Mouse (Mus musculus): Measurements from ENCODE around the gene Stk38l. TPM values are rescaled to one million over a fixed set of nuclear protein-coding genes. Genes with fewer than 3 reads are reported as not detected.
A peak's percentile ranks its signal among the peaks of the same experiment; 100 is the strongest.

Stk38l gene
- polyA plus RNA-seq, 1 experiment from 2014 or later: 15.1 TPM

DNA sequence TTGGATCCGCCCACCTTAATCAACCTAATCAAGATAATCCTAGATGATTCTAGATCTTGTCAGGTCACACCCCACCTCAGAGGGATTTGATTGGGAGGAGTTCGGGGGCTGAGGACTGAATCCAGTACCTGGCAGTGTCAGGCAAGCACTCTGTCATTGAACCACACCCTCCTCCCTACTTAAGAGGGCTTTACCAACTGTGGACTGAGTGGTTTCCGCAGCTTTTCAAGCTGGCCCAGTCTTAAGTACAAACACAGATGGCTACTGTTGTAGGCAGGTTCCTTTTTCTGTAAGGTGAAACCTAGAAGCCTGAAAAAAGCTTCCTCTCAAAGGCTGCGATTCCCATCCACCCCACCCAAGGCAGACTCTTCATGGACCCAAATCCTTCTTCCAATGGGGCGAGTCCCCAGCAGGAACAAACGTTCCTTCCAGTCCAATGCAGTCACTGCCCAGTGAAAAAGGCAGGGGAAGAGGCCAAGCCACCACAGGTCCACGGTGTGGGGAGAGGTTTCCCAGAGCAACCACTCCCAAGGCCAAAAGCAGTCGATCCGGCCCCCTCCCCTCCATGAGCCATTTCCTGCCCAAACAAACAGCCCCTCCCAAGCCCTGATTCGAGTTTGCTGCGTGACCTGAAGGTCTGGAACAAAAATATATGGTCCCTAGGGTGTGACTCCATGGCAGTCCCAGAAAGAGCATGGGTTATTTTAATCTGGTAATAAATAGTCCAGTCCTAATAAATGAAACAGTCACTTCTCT is 22.5 kb upstream of the Stk38l start:
- Histone ChIP-seq H3K36me3 (no peaks in the 10 kb centered on the region), H3K9me3 (no peaks in the 10 kb centered on the region), H3K27me3 (no peaks in the 10 kb centered on the region), H3K27ac (replicated peaks) (no peak overlapping the region), H3K4me2 (no peak overlapping the region), H3K9ac (no peak overlapping the region), H3K4me1 (replicated peaks) (no peaks in the 10 kb centered on the region), H3K4me3 (no peak overlapping the region)
- no peak for ATAC-seq (ENCODE audit: low read depth)
- WGBS: 70% methylated on average over 11 of the region's 11 CpGs

DNA sequence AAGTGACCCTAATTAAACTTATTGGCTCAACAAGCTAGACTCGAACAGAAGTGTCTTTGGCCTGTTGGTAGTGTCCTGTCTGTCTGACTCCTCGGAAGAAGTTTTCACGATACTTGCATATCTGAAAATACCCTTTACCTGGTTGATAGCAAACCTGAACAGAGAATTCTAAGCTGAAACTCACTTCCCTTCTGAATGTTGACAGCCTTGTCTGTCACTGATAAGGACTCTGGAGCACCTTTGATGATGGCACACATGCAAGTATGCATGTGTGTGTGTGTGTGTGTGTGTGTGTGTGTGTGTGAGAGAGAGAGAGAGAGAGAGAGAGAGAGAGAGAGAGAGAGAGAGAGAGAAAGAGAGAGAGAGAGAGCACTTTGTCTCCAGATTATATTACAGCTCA is 21.4 kb upstream of the Stk38l start:
- ATAC-seq (ENCODE audit: low read depth): no peak
- 88% methylated on average over 3 of the region's 3 CpGs for WGBS
- no peak overlapping the region for H3K27ac ChIP-seq (replicated peaks)
- H3K4me2 ChIP-seq: no peak overlapping the region
- H3K27me3 ChIP-seq: no peaks in the 10 kb centered on the region
- no peaks in the 10 kb centered on the region for H3K4me1 ChIP-seq (replicated peaks)
- H3K9ac ChIP-seq: no peak overlapping the region
- no peaks in the 10 kb centered on the region for H3K9me3 ChIP-seq
- no peaks in the 10 kb centered on the region for H3K36me3 ChIP-seq
- no peak overlapping the region for H3K4me3 ChIP-seq

DNA sequence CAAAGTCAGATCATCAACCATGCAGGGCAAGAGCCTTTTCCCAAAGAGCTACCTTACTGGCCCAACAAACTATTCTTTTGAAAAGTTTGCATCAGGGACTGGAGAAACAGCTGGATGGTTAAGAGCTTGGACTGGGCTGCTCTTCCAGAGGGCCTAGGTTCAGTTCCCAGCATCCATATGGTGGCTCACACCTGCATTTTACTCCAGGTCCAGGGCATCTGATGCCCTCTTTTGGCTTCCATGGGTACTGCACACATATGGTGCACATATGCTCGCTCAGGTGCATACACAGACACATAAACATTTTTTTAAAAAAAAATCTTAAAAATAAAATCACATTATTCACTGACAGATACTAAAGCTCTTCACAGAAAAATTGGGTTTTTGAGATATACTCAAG is 19.2 kb upstream of the Stk38l start:
- no peaks in the 10 kb centered on the region for H3K27me3 ChIP-seq
- no peaks in the 10 kb centered on the region for H3K36me3 ChIP-seq
- ATAC-seq (ENCODE audit: low read depth): no peak
- H3K4me2 ChIP-seq: no peak overlapping the region
- no peak overlapping the region for H3K27ac ChIP-seq (replicated peaks)
- no peaks in the 10 kb centered on the region for H3K4me1 ChIP-seq (replicated peaks)
- H3K4me3 ChIP-seq: no peak overlapping the region
- H3K9ac ChIP-seq: no peak overlapping the region
- H3K9me3 ChIP-seq: no peaks in the 10 kb centered on the region
- 95% methylated on average over 1 of the region's 1 CpGs for WGBS

DNA sequence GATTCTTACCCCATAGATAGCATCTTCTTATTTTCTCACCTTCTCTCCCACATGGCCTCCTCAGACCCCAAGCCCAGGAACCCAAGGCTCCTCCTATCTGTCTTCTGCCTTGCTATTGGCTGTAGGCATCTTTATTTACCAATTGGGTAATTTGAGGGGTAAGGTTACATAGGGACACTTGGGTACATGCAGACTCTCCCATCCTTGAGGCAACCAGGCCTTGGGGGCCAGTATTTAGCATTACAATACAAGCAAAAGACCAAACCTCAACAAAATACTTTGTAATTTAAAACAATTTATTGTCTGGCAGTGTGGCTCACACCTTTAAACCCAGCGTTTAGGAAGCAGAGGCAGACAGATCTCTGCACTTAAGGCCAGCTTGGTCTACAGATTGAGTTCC is 5.2 kb upstream of the Stk38l start:
- Histone ChIP-seq H3K27ac (replicated peaks) (no peak overlapping the region), H3K9ac (no peak overlapping the region), H3K9me3 (no peaks in the 10 kb centered on the region), H3K27me3 (peaks cover 5% of the 10 kb centered on the region; the same call in 1 of the 2 replicates), H3K4me1 (replicated peaks) (no peaks in the 10 kb centered on the region), H3K4me2 (no peak overlapping the region), H3K36me3 (no peaks in the 10 kb centered on the region), H3K4me3 (no peak overlapping the region)
- 81% methylated on average over 1 of the region's 1 CpGs for WGBS
- ATAC-seq (ENCODE audit: low read depth): no peak

DNA sequence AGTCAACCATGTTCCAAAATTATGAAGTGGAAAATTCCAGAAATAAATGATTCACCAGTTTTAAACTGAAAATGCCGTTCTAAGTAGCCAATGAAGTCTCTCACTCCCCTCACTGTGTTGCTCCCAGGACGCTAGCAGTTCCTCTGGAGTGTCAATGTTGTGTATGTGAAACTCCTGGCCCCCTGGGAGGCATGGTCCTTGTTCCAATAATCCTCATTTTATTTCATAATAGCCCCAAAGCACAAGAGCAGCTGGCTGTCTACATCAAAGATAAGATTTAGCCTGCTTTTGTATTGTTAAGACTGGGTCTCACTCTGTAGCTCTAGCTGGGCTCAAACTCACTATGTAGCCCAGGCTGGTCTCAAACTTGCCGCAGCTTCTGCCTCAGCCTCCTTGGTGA is 990 bp upstream of the Stk38l start:
- WGBS: 96% methylated on average over 3 of the region's 3 CpGs
- H3K4me3 ChIP-seq: no peak overlapping the region
- H3K9me3 ChIP-seq: no peaks in the 10 kb centered on the region
- ATAC-seq (ENCODE audit: low read depth): no peak
- no peaks in the 10 kb centered on the region for H3K36me3 ChIP-seq
- H3K27me3 ChIP-seq: no peaks in the 10 kb centered on the region
- peaks cover 17% of the 10 kb centered on the region for H3K4me1 ChIP-seq (replicated peaks)
- H3K4me2 ChIP-seq: no peak overlapping the region
- H3K27ac ChIP-seq (replicated peaks): no peak overlapping the region
- no peak overlapping the region for H3K9ac ChIP-seq

DNA sequence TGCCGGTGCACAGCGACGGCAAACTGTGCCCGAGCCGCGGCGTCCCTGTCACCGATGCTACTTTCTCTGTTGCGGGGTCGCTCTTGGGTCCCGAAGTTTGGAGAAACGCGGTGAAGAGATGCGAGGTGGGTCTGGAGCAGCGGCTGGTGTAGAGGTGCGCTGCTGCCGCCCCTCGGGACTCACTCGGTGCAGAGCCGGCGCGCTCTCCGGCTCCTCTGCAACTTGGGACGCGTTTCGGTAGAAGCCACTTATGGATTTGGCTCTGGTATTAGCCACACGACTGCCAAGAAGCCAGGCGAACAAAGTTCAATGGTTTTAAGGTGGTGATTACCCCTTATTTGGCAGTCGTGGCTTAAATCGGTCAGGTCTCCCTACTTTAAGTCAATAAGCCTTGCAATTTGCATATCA is 593 bp downstream of the Stk38l start:
- H3K27me3 ChIP-seq: no peaks in the 10 kb centered on the region
- WGBS: under 1% methylated on average over 30 of the region's 30 CpGs
- peak overlapping the region; percentile 85 for H3K9ac ChIP-seq
- peaks cover 17% of the 10 kb centered on the region for H3K4me1 ChIP-seq (replicated peaks)
- peak overlapping the region; percentile 86 for H3K4me3 ChIP-seq
- ATAC-seq (ENCODE audit: low read depth): peak; percentile 58
- H3K27ac ChIP-seq (replicated peaks): peak overlapping the region; percentile 90
- H3K36me3 ChIP-seq: no peaks in the 10 kb centered on the region
- peak overlapping the region; percentile 85 for H3K4me2 ChIP-seq
- no peaks in the 10 kb centered on the region for H3K9me3 ChIP-seq

DNA sequence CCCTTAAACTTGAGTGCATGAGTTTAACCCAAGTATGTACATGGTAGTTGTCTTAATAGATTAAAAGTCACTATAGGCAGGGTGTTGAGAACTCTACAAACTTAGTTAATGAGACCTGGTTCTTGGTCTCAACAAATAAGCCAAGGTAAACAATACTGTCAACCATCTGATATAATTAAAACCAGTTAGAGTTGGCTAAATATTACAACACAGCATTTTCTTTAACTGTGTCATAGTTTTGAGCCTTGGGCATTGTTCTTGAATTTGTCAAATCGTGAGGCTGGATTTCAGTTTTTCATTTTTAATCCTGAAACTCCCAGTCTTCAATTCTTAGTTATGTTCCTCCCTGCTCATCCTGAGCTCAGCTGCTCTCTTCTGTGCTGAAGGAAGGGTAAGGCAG is 6.2 kb downstream of the Stk38l start:
- no peak overlapping the region for H3K27ac ChIP-seq (replicated peaks)
- H3K4me1 ChIP-seq (replicated peaks): peaks cover 33% of the 10 kb centered on the region
- H3K4me2 ChIP-seq: no peak overlapping the region
- no peaks in the 10 kb centered on the region for H3K9me3 ChIP-seq
- H3K36me3 ChIP-seq: no peaks in the 10 kb centered on the region
- H3K4me3 ChIP-seq: no peak overlapping the region
- no peak for ATAC-seq (ENCODE audit: low read depth)
- no peak overlapping the region for H3K9ac ChIP-seq
- 88% methylated on average over 1 of the region's 1 CpGs for WGBS
- H3K27me3 ChIP-seq: no peaks in the 10 kb centered on the region

DNA sequence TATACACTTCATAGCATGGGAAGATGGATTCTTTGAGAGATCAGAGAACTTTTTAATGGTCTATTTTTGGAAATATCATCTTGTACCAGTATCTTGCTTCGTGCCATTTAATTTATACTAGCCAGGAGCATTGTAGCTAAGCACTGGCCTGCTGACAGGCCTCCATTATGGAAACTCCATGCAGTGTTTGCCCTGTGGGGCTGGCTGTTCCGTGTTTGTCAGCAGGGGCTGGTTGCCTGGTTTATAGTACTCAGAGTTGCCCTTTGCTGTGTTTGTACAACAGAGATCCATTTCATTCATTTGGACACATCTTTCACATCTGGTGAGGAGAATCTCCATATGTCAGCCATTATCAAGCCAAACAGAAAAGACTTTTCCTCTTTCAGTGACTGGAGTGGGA is 6.9 kb downstream of the Stk38l start:
- H3K36me3 ChIP-seq: no peaks in the 10 kb centered on the region
- H3K27ac ChIP-seq (replicated peaks): no peak overlapping the region
- H3K27me3 ChIP-seq: no peaks in the 10 kb centered on the region
- H3K9ac ChIP-seq: no peak overlapping the region
- no peak overlapping the region for H3K4me2 ChIP-seq
- ATAC-seq (ENCODE audit: low read depth): no peak
- 44% methylated on average over 2 of the region's 2 CpGs for WGBS
- H3K4me3 ChIP-seq: no peak overlapping the region
- peaks cover 29% of the 10 kb centered on the region for H3K4me1 ChIP-seq (replicated peaks)
- no peaks in the 10 kb centered on the region for H3K9me3 ChIP-seq

DNA sequence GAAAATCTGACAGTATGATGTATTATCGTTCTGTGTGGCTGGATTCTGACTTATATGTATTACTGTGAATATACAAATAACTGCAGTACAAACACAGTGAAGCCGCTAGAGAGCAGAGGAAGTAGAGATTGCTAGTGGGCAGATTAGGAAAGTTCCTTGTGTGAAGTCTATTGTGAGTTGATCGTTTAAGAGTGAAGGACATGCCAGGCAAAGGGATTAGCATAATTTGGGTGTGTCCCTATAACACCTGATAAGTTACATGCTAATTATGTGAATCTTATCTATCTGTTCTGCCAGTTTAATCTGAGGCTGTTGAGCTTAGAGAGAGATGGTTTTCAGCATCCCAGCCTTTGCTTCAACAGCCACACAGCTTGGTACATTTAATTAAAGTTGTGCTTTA is 7.4 kb downstream of the Stk38l start:
- peaks cover 24% of the 10 kb centered on the region for H3K4me1 ChIP-seq (replicated peaks)
- no peak overlapping the region for H3K4me2 ChIP-seq
- no peaks in the 10 kb centered on the region for H3K9me3 ChIP-seq
- H3K27ac ChIP-seq (replicated peaks): no peak overlapping the region
- no peak overlapping the region for H3K9ac ChIP-seq
- no peaks in the 10 kb centered on the region for H3K36me3 ChIP-seq
- 86% methylated on average over 3 of the region's 3 CpGs for WGBS
- H3K27me3 ChIP-seq: no peaks in the 10 kb centered on the region
- no peak for ATAC-seq (ENCODE audit: low read depth)
- no peak overlapping the region for H3K4me3 ChIP-seq

DNA sequence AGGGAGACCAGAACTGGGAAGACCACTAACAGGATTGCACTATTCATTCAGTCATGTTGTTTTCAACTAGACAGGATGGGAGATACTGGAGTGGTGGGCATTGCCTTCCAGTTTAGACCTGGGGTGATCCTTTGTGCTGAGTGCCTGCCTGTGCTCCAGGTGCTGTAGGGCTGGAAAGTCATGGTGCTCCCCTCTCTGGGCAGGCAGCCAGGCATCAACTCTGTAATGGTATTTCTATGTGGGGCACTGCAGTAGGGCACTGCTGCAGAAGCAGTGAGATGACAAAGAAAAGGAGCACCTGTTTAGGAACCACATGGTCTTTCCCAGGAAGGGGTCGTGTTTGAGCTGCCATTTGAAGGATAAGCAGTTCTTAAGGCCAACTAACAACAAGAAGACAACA is 7.9 kb downstream of the Stk38l start:
- no peak overlapping the region for H3K27ac ChIP-seq (replicated peaks)
- no peaks in the 10 kb centered on the region for H3K9me3 ChIP-seq
- H3K4me3 ChIP-seq: no peak overlapping the region
- H3K4me2 ChIP-seq: no peak overlapping the region
- no peak overlapping the region for H3K9ac ChIP-seq
- peaks cover 23% of the 10 kb centered on the region for H3K4me1 ChIP-seq (replicated peaks)
- 42% methylated on average over 1 of the region's 1 CpGs for WGBS
- no peaks in the 10 kb centered on the region for H3K36me3 ChIP-seq
- no peaks in the 10 kb centered on the region for H3K27me3 ChIP-seq
- ATAC-seq (ENCODE audit: low read depth): no peak

DNA sequence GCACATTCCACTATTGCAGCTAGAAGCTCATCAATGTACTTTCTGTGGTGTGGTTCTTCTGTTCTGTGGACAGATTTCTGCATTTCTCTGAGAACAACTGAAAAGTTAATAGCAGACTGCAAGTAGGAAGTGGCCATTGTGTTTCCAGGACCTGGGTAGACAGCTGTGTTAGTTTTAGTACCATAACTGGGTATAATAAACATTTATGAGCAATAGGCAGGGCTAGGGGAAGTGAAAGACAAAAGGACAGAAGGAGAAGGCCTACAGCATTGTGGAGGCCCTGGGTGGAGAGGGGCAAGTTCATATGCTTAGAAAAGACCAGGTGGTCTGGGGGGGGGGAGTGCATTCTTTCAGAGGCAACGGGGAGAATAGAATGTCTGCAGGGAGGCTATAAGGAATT is 8.8 kb downstream of the Stk38l start:
- H3K9ac ChIP-seq: no peak overlapping the region
- H3K36me3 ChIP-seq: no peaks in the 10 kb centered on the region
- H3K27ac ChIP-seq (replicated peaks): no peak overlapping the region
- no peaks in the 10 kb centered on the region for H3K27me3 ChIP-seq
- peaks cover 23% of the 10 kb centered on the region for H3K4me1 ChIP-seq (replicated peaks)
- H3K4me3 ChIP-seq: no peak overlapping the region
- H3K4me2 ChIP-seq: no peak overlapping the region
- no peaks in the 10 kb centered on the region for H3K9me3 ChIP-seq
- WGBS: 15% methylated on average over 1 of the region's 1 CpGs
- ATAC-seq (ENCODE audit: low read depth): no peak

DNA sequence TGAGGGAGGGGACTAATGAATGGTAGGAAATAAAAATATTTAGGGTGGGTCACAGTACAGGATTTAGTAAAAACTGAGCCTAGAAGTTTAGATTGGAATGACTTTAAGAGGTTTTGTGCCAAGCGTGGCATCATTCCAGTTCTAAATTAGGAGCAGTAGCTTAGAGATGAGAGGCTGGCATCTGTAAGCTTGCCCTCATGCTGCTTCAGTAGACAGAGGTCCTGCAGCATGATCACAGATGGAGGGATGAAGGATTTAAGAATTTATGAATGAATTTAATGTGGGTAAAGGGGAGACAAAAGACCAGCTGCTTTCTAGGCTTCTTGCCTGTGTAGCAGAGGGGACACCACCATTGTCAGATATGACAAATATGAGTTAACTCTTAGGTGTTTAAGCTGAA is 14.1 kb downstream of the Stk38l start:
- Histone ChIP-seq H3K4me1 (replicated peaks) (no peaks in the 10 kb centered on the region; the same call in 1 of the 2 replicates), H3K4me3 (no peak overlapping the region), H3K36me3 (no peaks in the 10 kb centered on the region), H3K27ac (replicated peaks) (no peak overlapping the region), H3K4me2 (no peak overlapping the region), H3K9ac (no peak overlapping the region), H3K9me3 (no peaks in the 10 kb centered on the region), H3K27me3 (no peaks in the 10 kb centered on the region)
- no peak for ATAC-seq (ENCODE audit: low read depth)
- 90% methylated on average over 1 of the region's 1 CpGs for WGBS

DNA sequence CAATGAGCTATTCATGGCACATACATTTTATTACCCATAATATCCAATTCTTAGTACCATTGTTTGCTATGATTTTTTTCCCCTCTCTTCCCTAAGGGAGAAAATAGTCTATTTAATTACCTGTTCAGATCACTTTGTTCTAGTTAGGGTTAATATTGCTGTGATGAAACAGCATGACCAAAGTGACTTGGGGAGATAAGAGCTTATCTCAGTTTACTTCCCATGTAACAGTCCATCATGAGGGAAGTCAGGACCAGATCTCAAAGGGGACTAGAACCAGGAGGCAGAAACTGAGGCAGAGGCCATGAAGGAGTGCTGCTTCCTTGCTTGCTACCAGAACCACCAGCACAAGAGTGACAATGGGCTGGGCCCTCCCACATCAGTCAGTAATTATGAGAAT is 15.9 kb downstream of the Stk38l start:
- Histone ChIP-seq H3K9ac (no peak overlapping the region), H3K27ac (replicated peaks) (no peak overlapping the region), H3K4me1 (replicated peaks) (no peaks in the 10 kb centered on the region; the same call in 1 of the 2 replicates), H3K36me3 (no peaks in the 10 kb centered on the region), H3K4me2 (no peak overlapping the region), H3K9me3 (no peaks in the 10 kb centered on the region), H3K4me3 (no peak overlapping the region), H3K27me3 (no peaks in the 10 kb centered on the region)
- ATAC-seq (ENCODE audit: low read depth): no peak
